Mouse (Mus musculus) urinary bladder, adult 18-20 months (tissue): ENCODE data around the gene Gfy.
"Not testable (repeated sequence)": the region's sequence is repeated elsewhere in the genome, so short reads cannot be mapped to it uniquely, and the experiment has no call there.

ENCODE experiments used
- DNase-seq, 2 experiments: peaks; one replicate each; pipeline ENCODE4 v3.0.0; 2022; ENCODE audit warnings: low spot score in 2 of 2, mixed read lengths in 2 of 2

The Gfy gene

DNA sequence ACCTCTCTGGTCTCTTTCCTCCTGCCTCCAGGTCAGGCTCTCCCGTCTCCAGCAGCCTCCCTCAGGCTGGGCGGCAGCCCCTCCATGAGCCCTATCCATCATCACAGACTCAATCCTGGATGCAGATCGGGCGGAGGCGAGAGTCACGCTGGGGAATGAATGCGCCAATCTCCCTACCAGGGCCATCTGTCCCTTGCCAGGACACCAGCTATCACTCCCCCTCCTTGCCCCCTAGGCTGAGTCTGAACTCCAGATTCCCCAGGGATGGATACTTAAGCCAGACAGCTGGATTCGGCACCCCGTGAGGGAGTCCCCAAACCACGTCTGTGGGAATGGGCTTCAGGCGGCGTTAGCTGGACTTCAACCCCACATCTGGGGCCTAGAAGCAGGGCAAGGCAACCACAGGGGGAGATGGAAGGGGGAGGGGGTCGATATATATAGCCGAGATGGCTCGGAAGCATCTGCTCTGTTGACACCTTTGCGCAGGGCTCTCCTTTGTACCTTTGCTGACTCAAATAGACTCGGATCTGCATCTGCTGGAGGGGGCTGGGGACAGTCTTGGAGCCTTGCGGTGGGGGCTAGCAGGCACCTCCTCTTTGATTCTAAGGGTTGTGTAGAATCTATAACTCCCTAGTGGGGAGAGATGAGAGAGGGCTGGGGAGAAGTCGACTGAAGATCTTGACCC, 11.5 kb downstream of the Gfy start:
- DNase-seq: no peak

DNA sequence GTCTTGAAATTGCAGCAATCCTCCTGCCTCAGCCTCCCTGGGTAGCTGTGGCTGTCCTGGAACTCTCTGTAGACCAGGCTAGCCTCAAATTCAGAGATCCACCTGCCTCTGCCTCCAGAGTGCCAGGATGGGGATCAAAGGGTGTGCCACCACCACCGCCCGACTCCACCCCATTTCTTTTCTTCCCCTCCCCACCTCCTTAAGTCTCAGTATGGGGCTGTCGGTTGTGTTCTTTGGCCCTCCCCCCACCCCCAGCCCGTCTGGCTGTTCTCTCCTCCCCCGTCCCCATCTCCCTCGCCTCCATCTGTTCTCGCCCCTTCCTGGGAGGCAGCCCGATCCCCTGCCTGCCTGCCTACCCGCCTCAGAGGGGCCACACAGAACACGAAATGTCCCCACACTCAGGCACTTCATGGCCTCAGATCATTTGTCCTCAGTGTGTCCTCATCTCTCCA, 12.4 kb downstream of the Gfy start:
- no peak for DNase-seq

DNA sequence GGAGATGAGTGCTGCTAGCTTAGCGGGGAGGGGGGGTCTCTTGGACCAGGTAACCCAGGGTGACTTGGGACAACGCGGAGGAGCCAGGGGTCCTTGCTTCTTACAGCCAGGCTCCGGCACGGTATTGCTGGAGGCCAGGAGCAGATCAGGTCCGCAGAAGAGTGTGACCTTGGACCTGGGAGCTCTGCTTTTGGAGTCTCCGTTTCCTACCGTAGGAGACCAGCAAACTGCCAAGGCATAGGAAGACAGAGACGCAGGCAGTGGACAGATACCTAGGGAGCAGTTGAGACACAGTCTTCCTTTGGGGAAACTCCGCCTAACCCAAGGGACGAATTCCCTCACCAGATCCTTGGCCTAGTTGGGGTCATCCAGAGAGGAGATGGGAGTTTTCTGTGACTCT, 13.7 kb downstream of the Gfy start:
- no peak for DNase-seq

DNA sequence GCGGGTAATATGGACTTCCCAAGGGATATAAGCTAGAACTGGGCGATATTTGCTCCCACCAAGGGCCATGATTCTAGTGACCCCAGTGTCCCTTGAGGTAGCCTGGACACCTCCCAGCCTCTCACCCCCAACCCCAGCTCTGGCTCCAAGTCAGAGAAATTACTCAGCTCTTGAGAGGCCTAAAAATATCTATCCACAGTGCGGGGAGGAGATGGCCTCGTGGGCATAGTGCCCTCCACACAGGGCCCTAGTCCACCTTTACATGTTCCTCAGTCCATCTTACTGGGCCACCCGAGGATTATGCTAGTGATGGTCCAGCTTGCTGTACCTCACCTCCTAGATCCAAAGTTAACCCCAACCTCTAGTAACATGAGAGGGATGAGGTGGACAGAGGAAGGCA, 14.5 kb downstream of the Gfy start:
- DNase-seq: no peak

DNA sequence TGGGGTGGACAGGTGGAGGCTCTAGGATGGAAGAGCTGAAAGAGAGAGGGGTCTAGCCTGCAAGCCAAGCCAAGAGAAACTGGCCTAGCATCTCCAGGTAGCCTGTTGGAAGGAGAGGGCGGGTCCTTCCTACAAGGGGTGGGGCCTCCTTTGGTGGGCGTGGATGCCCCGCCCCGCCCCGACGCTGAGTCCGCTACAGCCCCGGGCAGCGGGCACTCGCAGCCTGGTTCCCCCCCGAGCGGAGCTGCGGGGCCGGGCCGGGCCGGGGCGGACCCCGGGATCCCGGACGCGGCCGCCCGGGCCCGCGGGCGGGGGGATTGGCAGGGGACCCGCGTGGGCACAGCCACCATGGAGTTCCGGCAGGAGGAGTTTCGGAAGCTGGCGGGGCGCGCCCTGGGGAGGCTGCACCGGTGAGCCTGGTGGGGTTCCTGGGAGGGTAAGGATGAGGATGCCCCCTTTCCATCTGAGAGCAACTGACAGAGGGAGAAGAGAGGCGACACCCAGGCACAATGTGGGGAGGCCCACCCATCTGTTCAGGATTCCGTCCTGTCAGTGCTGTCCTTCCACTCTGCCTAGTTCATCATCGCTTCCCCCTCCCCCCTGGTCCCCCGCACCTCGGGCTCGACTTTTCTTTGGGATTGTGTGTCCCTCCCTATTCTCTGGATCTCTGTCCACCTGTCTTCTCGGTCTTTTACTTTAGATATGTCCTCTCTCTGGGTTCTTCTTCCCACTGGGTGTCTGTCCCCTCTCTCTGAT, 15.5 kb downstream of the Gfy start, which contains the start of gene Slc17a7:
Gene Slc17a7, plus strand, starts transcription at position 215 of the 756 bp plus-strand sequence.
- peak in 1 of 2 experiments; percentile 25 for DNase-seq

DNA sequence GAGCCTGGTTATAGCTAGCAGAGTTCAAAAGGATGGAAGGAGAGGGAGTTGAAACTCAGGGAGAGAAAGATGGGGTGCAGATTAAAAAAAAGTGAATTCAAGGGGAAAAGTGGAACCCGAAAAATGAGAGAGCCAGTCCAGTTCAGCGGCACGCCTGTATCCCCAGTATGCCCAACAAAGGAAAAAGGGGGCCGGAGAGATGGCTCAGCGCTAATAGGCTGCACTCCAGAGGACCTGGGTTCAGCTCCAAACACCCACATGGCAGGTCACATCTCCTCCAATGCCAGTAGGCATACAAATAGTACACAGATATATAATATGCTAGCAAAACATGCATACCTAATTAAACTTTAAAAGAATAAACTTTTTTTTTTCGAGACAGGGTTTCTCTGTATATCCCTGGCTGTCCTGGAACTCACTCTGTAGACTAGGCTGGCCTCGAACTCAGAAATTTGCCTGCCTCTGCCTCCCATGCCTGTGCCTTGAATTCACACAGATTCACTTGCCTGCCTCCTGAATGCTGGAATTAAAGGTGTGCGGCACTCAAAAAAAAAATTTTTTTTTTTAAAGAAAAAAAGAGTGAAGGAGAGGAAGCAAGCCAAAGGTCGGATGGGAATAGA, 16.3 kb downstream of the Gfy start:
- DNase-seq: no peak

DNA sequence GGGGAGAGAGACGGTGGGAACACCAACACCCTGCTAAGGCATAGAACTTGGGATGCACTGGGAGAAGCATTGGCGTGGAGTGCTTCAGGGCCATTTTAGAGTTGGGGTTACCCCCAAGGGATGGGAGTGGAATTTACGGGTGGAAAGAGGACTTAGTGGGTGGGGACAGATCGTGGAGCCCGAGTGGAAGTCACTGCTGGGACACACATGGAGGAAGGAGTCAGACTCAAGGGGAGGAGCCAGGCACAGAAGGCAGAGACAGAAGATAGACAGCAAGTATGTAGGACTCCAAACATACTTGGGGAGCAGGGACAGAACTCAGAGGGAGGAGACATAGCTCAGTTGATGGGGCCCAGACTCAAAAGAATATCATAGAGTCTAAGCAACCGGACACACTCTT, 16.8 kb downstream of the Gfy start:
- DNase-seq: no peak

DNA sequence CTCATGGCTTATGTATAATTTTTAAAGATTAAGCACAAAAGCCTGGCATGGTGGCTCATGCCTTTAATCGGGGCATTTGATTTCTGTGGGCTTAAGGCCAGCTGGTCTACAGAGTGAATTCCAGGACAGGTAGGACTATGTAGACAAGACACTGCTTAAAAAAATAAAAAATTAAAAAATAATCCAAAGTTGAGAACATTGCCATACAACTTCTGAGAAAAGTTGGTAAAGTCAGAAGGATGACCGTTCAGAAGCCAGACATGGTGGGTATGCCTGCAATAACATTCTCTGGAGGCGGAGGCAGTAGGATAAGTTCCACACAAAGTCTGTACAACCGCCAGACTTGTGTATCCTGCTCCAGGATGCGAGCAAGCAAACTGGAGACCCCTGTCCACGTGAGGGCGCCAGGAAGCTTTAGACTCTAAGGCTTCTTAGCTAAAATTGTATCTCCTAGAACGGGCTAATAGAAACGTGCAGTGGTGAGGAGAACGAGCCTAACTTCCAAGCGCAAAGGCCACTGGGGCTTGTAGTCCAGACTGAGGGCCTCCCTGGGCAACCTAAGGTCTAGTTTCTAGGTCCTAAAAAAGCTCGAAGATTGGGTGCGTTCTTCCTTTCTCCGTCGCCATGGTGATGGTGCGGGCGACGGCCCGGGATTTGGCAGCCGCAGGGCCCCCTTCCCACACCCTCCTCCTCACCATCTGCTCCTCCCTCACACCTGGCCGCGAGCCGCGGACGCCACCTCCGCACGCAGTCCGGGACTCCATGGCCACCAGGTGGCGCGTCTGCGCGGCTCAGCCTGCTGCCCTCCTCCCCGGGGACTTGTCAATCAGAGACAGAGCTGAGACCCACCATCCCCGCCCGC, 17.5 kb downstream of the Gfy start:
- peak; percentile 80 to 96 for DNase-seq

DNA sequence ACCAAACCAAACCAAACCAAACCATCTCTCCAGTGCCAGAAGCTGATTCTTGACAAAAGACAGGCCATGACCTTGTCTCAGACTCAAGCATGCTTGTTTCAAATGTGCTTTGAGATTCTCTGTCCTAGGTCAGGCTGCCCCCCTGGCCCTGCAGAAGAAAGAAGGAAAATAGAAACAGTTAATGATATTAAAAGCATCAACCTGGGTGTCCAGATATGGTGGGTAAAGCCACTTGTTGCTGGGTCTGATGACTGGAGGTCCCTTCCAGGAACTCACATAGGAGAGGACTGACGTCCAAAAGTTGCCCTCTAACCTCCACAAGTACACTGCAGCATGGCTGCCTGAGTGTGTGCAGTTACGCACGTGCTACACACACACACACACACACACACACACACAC, 18.5 kb downstream of the Gfy start:
- DNase-seq: no peak

DNA sequence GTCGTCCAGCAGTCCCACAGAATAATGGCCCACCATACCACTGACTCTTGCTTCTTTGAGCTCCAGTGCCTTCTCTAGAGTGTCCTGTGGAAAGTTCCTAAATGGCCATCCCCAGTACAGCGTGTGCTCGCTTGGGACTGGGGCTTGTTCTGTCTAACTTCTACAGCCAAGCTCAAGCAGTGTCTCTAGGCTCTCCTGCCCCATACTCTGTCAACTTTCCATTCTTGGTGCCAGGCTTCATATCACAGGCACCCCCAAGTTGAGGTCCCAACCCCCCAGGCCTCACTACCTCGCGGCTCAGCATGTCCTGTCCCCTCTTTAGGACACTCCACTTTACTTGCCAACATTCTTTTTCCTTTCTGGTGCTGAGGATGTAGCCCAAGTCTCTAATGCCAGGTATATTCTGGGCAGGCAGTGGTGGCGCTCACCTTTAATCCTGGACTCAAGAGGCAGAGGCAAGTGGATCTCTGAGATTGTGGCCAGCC, 19.0 kb downstream of the Gfy start:
- DNase-seq: no peak

DNA sequence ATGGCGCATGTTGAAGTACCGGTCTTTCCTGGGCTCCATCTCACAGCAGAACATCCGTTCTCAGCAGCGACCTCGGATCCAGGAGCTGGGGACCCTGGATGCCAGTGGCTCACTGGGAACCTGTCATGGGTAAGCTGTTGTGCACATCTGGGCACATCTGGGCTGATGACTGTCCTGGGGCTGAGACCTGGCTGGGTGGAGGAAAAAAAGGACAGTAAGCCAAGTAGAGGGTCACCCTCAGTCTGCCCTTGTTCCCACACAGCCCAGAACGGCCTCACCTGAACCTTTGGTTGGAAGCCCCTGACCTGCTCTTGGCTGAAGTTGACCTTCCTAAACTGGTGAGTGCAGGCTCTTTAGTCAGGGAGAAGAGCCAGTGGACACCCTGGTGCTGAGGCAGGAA, 20.4 kb downstream of the Gfy start:
- no peak for DNase-seq

DNA sequence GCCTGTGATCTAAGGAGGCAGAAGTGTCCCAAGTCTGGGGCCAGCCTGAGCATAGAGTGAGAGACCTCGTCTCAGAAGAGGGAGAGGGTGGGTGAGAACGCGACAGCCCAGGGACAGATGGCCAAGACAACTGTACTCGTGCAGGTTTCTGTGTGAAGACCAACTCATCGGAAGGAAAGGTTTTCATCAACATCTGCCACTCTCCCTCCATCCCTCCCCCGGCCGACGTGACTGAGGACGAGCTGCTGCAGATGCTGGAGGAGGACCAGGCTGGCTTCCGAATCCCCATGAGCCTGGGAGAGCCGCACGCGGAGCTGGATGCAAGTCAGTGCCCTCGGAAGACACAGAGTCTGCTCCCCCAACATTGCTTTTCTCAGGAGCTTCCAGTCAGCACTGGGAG, 21.9 kb downstream of the Gfy start:
- DNase-seq: no peak

DNA sequence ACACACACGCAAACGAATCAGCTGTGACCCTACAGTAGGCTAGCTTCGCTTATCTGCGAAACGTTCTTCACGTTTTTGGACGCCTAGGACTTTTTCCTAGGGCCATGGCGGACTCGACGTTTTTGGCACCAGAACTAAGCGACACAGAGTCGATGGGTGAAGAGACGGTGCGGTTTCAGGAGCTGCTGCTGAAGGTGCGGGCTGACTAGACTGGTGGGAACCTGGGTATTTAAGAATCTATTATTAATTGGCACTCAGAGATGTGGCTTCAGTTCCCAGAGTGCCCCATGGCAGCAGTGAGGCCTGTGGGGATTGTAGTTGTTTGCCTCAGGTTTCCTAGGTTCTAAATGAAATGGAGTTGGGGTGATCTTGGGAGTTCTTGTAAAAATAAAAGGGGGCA, 23.2 kb downstream of the Gfy start:
- no peak for DNase-seq

DNA sequence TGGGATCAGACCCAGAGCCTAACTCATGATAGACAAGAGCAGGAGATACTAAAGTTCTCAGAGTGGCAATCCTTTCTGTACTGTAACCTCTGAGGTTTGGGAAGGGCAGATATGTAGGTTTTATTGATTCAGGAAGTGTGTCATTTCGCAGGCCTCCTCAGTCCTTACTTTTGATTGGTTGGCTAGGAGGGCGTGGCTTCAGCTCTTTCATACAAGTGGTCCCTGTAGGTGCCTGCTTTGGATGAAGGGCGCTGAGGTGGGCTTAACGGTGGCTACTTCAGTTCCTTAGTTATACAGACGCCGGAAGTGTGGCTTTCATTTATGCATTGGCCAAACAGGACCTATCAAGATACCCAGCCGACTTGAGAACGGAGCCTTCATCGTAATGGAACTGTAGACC, 23.8 kb downstream of the Gfy start:
- no peak for DNase-seq

DNA sequence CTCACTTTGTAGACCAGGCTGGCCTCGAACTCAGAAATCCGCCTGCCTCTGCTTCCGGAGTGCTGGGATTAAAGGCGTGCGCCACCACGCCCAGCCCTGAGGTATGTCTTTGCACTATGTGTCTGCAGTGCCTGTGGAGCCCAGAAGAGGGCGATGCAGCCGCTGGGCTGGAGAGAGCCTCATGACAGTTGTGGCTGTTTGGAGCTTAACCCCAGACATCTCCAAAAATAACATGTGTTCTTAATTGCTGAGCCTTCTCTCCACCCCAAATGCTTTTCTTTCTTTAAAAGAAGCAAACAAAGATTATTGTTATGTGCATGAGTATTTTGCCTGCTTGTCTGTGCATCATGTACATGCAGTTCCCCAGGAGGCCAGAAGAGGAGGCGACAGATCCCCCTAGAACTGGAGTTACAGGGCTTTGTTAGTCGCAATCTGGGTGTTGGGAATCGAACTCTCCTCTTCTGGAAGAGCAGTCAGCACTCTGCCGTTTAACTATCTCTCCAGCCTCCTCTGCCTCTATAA, 24.3 kb downstream of the Gfy start:
- DNase-seq: peak in 1 of 2 experiments; percentile 41

DNA sequence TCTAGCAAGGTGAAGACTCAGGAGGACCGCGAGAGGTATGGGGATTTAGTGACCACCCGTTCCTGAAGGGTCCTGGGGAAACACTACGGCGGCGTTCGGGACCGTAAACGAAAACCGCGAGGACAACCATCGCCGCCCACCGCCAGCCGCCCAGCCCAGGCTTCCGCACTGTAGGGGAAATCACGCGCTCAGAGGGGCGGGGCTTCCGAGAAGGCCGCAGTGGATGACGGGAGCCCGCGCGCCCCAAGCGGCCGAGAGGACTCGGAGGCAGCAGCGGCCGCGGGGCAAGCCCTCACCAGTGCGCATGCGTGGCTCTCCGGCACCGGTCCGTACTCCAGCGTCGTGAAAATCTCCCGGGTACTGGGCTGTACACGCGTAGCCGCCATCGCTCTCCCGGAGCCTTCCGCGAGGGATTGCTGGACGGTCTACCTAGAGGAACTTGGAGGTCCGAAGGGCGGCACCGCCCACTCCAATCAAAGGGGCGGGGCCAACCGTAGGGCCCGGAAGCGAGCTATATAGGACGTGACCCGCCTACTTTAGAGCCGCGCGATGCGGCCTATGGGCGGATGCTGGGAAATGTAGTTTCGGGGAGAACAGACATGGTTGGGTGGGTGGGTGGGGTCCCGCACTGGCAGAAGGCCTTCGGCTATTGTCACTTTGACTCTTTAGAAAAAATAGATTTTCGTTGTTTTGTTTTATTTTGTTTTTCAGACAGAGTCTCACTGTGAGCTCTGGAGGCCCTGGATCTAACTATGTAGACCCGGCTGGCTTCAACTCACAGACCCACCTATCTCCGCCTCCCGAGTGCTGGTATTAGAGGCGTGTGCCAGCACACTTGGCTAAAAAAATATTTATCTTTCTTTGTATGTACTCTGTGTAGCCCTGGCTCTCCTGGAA, 25.0 kb downstream of the Gfy start, which contains the start of the genes Pih1d1 and Aldh16a1:
Gene Pih1d1, plus strand, starts transcription at position 208 of the 897 bp plus-strand sequence.
Gene Aldh16a1, minus strand, starts transcription at position 489 of the 897 bp plus-strand sequence.
- peak; percentile 94 to 95 for DNase-seq

DNA sequence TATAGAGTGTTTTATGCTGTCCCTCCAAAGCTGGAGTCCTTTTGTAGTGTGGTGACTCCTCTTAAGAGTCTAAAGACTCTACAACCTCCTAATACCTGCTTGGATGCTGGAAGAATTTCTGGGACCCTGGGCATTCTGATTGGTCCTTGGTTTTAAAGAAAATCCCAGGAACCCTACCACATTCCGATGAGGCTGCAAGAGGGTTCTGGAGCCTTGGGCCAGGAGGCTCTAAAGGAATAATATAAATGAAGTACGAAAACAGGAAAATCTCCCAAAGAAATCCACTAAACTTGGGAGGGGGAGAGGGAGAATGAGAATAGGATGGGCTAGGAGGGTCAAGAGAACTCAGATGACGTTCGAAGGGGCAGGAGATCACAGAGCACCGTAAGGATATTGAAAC, 25.8 kb downstream of the Gfy start:
- DNase-seq: no peak

DNA sequence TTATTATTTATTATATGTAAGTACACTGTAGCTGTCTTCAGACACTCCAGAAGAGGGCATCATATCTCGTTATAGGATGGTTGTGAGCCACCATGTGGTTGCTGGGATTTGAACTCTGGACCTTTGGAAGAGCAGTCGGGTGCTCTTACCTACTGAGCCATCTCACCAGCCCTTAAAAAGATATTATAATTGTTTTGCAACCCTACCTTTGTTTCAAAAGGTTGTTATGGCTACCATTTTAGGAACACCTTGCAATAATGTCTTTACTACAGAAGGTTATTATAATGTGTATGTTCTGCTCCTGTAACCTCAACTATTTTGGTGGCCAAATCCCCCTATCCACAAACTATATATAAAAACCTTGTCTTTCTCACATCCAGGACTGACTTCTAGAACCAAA, 26.3 kb downstream of the Gfy start:
- DNase-seq: not testable (repeated sequence)

DNA sequence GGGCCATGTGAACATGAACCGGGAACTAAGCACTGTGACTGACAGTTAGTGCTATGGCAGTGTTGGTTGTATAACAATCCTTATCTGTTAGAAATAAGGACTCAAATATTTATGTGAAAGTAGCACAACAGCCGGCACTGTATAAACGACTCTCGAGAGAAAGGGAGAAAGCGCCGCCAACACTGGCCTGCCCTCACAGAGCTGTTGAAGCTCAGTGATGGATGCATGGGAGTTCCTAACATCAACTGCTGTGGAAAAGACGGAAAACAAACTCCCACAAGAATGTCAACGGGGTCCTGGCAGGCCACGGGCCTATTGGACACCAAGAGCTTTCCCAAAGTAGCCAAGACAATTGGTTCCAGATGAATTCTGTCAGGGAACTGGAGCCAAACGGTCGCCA, 28.1 kb downstream of the Gfy start:
- DNase-seq: peak in 1 of 2 experiments; percentile 37

DNA sequence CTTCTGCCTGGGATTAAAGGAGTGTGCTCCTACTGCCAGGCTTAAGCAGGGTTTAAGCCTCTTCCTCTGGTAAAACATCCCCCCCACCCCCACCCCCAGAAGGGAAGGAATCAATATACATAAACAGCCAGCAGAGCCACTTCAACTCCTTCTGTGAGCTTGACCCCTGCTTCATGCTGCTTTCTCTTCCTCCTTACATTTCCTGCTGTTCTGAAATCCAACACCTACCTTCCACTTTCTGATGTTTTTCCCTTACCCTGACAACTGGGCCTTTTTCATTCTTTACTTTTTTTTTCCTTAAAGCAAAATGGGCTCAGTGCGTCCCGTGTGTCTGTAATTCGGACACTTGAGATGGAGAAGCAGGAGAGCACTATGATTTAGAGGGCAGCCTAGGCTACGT, 29.0 kb downstream of the Gfy start:
- no peak for DNase-seq
